Mouse (Mus musculus) embryo, embryonic 9.5 days (tissue): Measurements from ENCODE around the gene Stil.
"Not testable (repeated sequence)": the region's sequence is repeated elsewhere in the genome, so short reads cannot be mapped to it uniquely, and the experiment has no call there.

Source experiments
- DNase-seq: peaks from one replicate; pipeline ENCODE4 v3.0.0-alpha.2; 2017; ENCODE audit errors: extremely low spot score

Gene Stil

GRCm38 (mm10) chr4:114999773-115000428 is at the start of gene Stil:
Gene Stil (plus strand): TSS chr4:115000159.
- peak; percentile 96 for DNase-seq

DNA sequence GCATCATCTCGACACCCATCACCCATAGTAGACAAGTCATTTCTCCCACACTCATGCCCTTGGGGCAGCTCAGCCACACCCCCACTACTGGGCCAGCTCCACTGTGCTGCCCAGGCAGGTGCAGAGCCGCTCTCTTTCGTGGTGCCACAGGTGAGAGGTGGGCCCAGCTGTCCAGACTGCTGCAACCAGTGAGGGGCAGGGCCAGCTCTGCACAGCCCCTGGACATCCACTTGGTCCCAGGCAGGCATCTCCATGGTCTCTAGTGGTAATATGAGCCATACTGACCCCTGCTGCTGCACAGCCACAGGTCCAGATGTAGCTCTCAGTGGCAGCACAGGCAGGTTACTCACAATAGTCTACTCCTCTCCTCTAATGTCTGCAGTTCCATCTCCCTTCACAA is 46.8 kb upstream of the Stil start:
- DNase-seq, result no peak

DNA sequence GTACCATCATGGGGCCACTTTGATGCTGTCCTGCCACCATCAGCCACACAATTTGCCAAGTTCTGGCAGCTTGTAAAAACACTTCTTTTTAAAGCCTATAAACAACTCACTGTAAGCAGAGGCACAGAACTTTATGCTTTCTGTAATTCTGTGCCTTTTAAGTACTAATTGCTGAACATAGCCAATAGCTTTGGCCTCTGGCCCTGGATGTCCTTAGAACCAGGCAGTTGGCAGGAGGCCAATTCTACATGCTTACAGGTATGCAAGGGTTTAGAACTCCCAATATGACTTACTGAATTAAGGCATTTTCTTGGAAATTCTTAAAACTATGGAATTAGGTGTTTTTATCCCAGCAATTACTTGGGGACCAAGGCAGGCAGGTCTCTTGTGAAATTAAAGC is 42.6 kb upstream of the Stil start:
- DNase-seq, result no peak

DNA sequence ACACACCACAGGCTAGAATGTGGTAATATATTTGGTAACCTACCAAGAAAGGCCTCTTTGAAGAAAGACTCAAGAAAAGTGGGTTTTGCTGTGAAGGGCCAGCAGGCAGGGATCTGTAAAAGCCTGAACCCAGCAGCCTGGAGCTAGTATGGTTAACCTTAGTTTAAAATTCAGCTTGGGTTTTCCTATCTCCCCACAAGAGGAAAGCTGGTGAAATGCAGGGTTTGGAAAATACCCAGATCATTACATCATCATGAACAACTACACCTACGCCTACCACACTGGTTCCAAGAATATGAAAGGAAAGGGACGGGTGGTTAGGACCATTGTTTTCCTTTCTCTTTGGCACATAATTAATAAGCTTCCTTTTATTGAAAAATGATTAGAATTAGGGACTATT is 41.7 kb upstream of the Stil start:
- no peak for DNase-seq

- DNase-seq, result no peak
These were observed 41.2 kb upstream of the Stil start for GRCm38 (mm10) chr4:114958786-114959185.

DNA sequence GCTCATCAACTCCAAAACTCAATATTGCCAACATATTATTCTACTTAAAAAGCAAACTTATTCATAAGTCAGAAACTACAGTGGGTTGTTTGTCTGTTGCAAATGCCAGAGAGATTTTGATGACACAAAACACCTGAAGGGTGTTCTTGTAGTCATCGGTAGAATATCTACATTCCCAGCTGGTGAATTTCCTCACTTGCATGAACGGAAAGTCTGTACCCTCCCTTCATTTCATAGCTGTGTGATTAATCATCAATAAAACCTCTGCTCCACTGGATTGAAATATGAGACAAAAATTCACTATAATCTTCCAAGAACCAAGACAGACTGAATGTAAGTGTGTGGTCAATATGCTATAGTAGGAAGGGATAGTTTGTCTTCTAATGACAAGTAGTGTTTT is 40.4 kb upstream of the Stil start:
- no peak for DNase-seq

GRCm38 (mm10) chr4:114960881-114961280 is 39.1 kb upstream of the Stil start:
- not testable (repeated sequence) for DNase-seq

DNA sequence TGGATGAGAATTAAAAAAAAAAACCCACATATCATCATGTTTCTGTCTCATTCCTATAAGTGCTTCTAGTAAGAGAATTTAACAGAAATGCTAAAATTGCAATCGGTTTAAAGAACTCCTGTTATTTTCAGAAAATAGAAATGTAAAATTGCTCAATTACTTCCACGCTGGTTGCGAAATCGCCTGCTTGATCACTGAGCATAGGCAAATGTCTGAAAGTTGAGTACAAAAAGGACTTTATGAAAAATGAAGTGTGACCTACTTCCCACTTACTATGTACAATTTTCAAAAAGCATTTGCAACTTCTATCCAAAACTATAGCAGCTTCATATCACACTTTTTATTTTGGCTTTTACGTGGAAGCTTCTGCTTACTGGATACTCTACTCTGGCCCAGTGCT is 29.2 kb upstream of the Stil start:
- DNase-seq, result no peak

DNA sequence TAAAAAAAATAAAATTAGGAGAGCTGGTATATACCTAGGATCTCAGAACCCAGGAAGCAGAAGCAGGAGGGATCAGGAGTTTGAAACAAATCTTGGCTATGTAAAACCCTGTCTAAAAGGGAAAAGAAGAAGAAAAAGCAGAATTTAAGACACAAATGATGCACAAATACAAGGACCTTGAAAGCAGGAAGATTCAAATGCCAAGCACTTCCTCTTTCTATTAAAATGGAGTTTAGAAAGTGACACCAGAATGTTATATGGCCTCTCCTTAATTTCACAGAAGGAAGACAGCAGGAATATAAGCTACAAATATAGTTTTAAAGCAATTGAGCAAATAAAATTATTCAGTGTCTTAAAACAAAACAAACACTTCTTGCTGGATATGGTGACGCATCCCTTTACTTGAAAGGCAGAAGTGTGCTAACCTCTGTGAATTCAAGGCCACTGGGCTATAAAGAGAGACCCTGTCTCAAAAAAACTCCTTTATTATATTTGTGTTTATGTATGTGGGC is 26.7 kb upstream of the Stil start:
- DNase-seq, result no peak

DNA sequence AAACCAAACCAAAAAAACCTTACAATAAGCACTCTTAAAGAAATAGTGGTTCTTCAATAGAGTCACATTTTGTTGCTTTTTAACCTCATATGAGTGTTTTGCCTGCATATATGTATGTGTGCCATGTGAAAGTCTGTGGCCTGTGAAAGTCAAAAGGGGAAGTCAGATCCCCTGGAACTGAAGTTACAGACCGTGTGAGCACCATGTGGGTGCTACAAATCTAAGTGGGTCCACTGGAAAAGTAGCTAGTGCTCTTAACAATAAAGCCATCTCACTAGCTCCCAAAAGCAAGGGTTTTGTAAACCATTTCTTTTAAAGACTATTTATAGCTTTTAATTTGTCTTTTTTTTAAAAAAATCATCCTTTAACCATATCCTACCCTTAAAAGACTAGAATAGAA is 17.3 kb upstream of the Stil start:
- DNase-seq, result no peak

DNA sequence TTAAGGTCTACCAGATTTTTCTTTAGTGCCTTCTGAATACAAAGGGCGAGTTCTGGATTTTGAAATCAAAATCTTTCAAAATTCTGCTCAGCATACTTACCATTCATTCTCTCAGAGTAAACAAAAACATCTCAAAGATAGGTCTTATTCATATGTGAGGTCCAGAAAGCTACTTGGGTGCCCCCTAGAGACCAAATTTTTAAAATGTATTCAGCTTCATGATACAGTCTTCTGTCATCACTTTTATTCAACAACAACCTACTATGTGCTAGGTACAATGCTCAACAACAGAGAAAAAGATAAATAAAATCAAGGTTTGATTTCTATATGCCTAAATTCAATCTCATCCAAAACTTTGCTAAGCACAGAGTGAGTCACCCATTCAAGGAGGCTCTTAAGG is 16.9 kb upstream of the Stil start:
- no peak for DNase-seq

DNA sequence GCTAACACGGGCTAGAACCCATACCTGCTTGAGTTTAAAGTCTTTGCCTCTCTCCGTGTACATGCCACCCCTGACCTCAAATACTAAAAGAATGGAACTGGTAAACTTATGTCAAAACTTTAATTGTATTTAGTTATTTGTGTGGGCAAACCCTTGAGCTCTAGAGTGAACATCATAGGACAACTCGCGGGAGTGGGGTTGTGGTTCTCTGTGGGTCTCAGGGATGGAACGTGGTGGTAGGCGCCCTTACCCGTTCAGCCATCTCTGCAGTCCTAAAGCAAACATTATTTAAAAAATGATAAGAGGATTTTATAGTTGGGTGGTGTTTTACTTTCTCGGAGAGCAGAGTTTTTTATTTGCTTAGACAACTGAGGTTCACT is 13.8 kb upstream of the Stil start:
- DNase-seq, result peak; percentile 51

DNA sequence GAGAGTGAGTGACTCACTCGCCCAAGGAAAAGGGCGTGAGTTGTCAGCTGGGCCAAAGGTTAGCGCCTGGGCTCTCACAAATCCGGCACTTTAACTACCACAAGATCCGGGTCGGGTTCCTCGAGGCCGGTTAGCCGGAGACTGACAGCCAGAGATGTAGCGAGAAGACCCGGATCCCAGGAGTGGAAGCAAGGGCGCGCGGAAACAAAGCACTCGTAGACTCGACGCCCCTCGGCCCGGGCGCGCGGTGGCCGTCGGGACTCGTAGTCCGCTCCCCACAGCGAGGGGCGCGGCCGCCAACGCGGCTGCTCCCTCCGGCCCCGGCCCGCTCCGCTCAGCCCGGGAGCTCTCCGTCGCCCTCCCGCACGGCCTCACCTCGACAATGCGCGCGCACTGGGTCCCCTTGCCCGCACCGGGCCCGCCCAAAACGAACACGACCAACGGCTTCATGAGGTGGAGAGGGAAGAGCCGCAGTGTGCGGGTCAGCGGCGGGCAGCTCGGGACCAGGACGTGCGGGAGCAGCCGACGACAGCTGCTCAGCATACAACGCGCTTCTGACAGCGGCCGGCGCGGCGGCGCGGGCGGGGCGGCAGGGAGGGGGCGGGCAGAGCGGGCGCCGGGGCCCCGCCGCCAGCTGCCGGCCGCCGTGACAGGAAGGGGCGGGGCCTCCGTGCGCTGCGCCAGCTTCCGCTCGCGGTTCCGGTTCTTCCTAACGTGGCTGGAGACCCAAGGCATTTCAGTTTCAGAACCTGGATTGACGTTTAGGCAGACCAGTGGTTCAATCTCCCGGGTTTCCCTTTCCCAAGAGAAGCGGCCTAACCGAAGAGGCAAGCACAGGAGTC is 13.1 kb upstream of the Stil start, which contains the start of gene Cmpk1:
Gene Cmpk1 (minus strand): TSS at position 651 of the 842 bp plus-strand sequence.
- peak; percentile 86 for DNase-seq

- no peak for DNase-seq
These were observed 5.7 kb upstream of the Stil start for GRCm38 (mm10) chr4:114994218-114994617.

- DNase-seq, result no peak
These were observed 2.9 kb upstream of the Stil start for GRCm38 (mm10) chr4:114997051-114997450.

DNA sequence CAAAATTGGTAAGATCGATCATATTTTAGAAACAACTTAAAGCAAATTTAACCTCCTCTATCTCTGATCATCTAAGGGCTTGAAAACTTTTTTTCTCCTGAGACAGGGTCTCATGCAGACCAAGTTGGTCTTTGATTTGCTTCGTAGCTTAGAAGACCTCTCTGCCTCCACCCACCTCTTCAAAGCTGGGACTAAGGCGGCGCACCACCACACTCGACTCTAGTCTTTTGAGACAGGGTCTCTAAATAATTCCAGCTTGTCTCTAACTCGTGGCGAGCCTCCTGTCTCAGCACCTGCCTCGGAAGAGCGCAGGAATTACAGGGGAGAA is 550 bp upstream of the Stil start:
- DNase-seq, result no peak

DNA sequence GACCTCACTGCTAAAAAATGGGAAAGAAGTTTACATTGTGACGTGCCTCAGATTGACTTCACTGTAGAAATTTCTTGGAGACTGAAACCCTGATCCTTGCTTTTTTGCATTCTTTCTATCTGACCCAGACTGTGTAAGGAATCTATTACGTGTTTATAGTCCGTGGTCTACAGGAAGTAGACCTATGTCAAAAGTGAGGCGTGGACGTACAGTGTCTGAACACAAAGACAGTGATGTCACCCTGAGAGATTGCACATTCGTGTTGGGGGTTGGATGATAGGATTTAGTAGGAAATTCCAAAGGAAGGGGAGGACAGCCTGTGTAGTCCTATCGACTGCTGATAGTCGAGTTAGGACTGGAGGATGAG is 453 bp downstream of the Stil start:
- DNase-seq, result no peak

- DNase-seq, result no peak
These were observed 14.3 kb downstream of the Stil start for GRCm38 (mm10) chr4:115014276-115014675.

DNA sequence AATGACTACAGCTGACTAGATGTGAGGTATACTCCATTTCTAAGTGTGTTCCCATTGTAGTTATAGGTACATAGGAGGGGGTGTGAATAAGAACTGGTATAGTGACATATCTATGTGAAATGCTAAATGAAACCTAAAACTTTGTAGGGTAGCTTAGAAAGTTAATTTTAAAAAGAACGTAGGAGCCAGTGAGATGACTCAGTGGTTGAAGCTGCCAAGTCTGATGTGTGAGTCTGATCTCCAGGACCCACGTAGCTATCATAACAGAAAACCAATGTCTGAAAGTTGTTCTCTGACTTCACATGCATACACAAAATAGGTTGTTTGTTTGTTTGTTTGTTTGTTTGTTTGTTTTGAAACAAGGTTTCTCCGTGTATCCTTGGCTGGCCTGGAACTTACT is 20.0 kb downstream of the Stil start:
- no peak for DNase-seq

GRCm38 (mm10) chr4:115035043-115035442 is 35.1 kb downstream of the Stil start:
- no peak for DNase-seq

DNA sequence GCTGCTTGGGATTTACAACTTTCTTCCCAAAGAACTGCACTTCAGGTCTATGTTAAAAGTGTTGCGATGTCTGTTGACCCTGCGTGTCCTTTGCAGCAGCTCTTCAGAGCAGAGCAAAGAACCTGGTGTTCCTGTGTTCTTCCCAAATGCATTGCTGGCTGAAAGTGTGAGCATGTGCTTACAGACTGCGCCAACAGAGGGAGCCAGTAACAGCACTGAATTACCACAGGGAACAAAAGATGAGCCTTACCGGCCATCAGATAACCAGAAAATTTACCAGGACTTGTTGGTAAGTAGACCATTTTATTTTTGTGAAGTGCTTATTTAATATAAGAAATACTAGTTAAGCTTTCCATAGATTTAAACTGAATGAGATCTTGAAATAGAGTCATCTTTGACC is 38.3 kb downstream of the Stil start:
- peak; percentile 41 for DNase-seq

GRCm38 (mm10) chr4:115045621-115046020 is 45.7 kb downstream of the Stil start:
- DNase-seq, result no peak

- DNase-seq, result peak; percentile 57
These were observed 47.8 kb downstream of the Stil start for GRCm38 (mm10) chr4:115047750-115048149.
